Mouse (Mus musculus): ENCODE results near the gene Fat2. TPM values are rescaled to one million over a fixed set of nuclear protein-coding genes. Genes with fewer than 3 reads are reported as not detected.

The Fat2 gene
- polyA plus RNA-seq, 1 experiment from 2014 or later: 0.23 TPM

GRCm38 (mm10) chr11:55335314-55336076 lies 869 bp downstream of the Fat2 start:
- Histone ChIP-seq H3K27me3 (replicated peaks; ENCODE audit: insufficient read depth, low read length) (no peaks in the 10 kb centered on the region), H3K27ac (ENCODE audit: low read length) (no peak overlapping the region), H3K36me3 (ENCODE audit: insufficient read depth, low read length) (no peaks in the 10 kb centered on the region), H3K4me2 (replicated peaks; ENCODE audit: low read depth, low read length) (no peak overlapping the region), H3K9me3 (ENCODE audit: low read length) (no peaks in the 10 kb centered on the region), H3K4me1 (ENCODE audit: insufficient read depth, low read depth, low read length) (no peaks in the 10 kb centered on the region), H3K9ac (replicated peaks; ENCODE audit: low read depth) (no peak overlapping the region), H3K4me3 (ENCODE audit: low read depth, low read length) (no peak overlapping the region)
- TF ChIP-seq EP300 (IDR thresholded peaks at IDR 0.05) (no peak), CTCF (IDR thresholded peaks at IDR 0.05) (no peak)
- ATAC-seq (no peak), DNase-seq (ENCODE audit: low spot score) (no peak)
- 82% methylated on average over 14 of the region's 14 CpGs for WGBS

GRCm38 (mm10) chr11:55334545-55334944 lies 1.8 kb downstream of the Fat2 start:
- ATAC-seq: no peak
- Histone ChIP-seq H3K4me1 (ENCODE audit: insufficient read depth, low read depth, low read length) (peaks cover 6% of the 10 kb centered on the region; the same call in 1 of the 2 replicates), H3K27ac (ENCODE audit: low read length) (no peak overlapping the region), H3K9ac (replicated peaks; ENCODE audit: low read depth) (no peak overlapping the region), H3K4me3 (ENCODE audit: low read depth, low read length) (no peak overlapping the region), H3K27me3 (replicated peaks; ENCODE audit: insufficient read depth, low read length) (no peaks in the 10 kb centered on the region), H3K4me2 (replicated peaks; ENCODE audit: low read depth, low read length) (no peak overlapping the region), H3K9me3 (ENCODE audit: low read length) (no peaks in the 10 kb centered on the region), H3K36me3 (ENCODE audit: insufficient read depth, low read length) (no peaks in the 10 kb centered on the region)
- TF ChIP-seq EP300 (IDR thresholded peaks at IDR 0.05) (no peak), CTCF (IDR thresholded peaks at IDR 0.05) (no peak)
- DNase-seq (ENCODE audit: low spot score): no peak
- WGBS: 71% methylated on average over 4 of the region's 4 CpGs

- no peak overlapping the region for H3K4me3 ChIP-seq (ENCODE audit: low read depth, low read length)
- H3K4me2 ChIP-seq (replicated peaks; ENCODE audit: low read depth, low read length): no peak overlapping the region
- H3K9ac ChIP-seq (replicated peaks; ENCODE audit: low read depth): no peak overlapping the region
- no peak for ATAC-seq
- no peak overlapping the region for H3K27ac ChIP-seq (ENCODE audit: low read length)
- peaks cover 6% of the 10 kb centered on the region; the same call in 1 of the 2 replicates for H3K4me1 ChIP-seq (ENCODE audit: insufficient read depth, low read depth, low read length)
- TF ChIP-seq EP300 (IDR thresholded peaks at IDR 0.05): no peak
- no peak for TF ChIP-seq CTCF (IDR thresholded peaks at IDR 0.05)
- H3K36me3 ChIP-seq (ENCODE audit: insufficient read depth, low read length): no peaks in the 10 kb centered on the region
- H3K27me3 ChIP-seq (replicated peaks; ENCODE audit: insufficient read depth, low read length): no peaks in the 10 kb centered on the region
- 77% methylated on average over 6 of the region's 6 CpGs for WGBS
- no peak for DNase-seq (ENCODE audit: low spot score)
- H3K9me3 ChIP-seq (ENCODE audit: low read length): no peaks in the 10 kb centered on the region
Observed at GRCm38 (mm10) chr11:55334063-55334462, 2.3 kb downstream of the Fat2 start.

GRCm38 (mm10) chr11:55329868-55330772 lies 6.2 kb downstream of the Fat2 start:
- no peak; the same call in 1 of the 2 replicates for ATAC-seq
- Histone ChIP-seq H3K9me3 (ENCODE audit: low read length) (no peaks in the 10 kb centered on the region), H3K4me1 (ENCODE audit: insufficient read depth, low read depth, low read length) (peaks cover 6% of the 10 kb centered on the region; the same call in 1 of the 2 replicates), H3K36me3 (ENCODE audit: insufficient read depth, low read length) (no peaks in the 10 kb centered on the region), H3K27ac (ENCODE audit: low read length) (no peak overlapping the region), H3K27me3 (replicated peaks; ENCODE audit: insufficient read depth, low read length) (no peaks in the 10 kb centered on the region), H3K4me2 (replicated peaks; ENCODE audit: low read depth, low read length) (no peak overlapping the region), H3K4me3 (ENCODE audit: low read depth, low read length) (no peak overlapping the region), H3K9ac (replicated peaks; ENCODE audit: low read depth) (no peak overlapping the region)
- peak; percentile 36 for DNase-seq (ENCODE audit: low spot score)
- WGBS: 52% methylated on average over 16 of the region's 16 CpGs
- TF ChIP-seq EP300 (IDR thresholded peaks at IDR 0.05) (no peak), CTCF (IDR thresholded peaks at IDR 0.05) (no peak)

- Histone ChIP-seq H3K4me3 (ENCODE audit: low read depth, low read length) (no peak overlapping the region), H3K4me1 (ENCODE audit: insufficient read depth, low read depth, low read length) (peaks cover 6% of the 10 kb centered on the region; the same call in 1 of the 2 replicates), H3K9me3 (ENCODE audit: low read length) (no peaks in the 10 kb centered on the region), H3K27me3 (replicated peaks; ENCODE audit: insufficient read depth, low read length) (no peaks in the 10 kb centered on the region), H3K9ac (replicated peaks; ENCODE audit: low read depth) (no peak overlapping the region), H3K4me2 (replicated peaks; ENCODE audit: low read depth, low read length) (no peak overlapping the region), H3K36me3 (ENCODE audit: insufficient read depth, low read length) (no peaks in the 10 kb centered on the region), H3K27ac (ENCODE audit: low read length) (no peak overlapping the region)
- no peak for TF ChIP-seq EP300 (IDR thresholded peaks at IDR 0.05)
- TF ChIP-seq CTCF (IDR thresholded peaks at IDR 0.05): no peak
- WGBS: 83% methylated on average over 9 of the region's 9 CpGs
- no peak for DNase-seq (ENCODE audit: low spot score)
- no peak for ATAC-seq
Observed at GRCm38 (mm10) chr11:55327558-55328409, 8.6 kb downstream of the Fat2 start.
